Mouse (Mus musculus) midbrain, postnatal 0 days (tissue): ENCODE measurements around the gene Gmppa. TPM values are rescaled to one million over a fixed set of nuclear protein-coding genes. Genes with fewer than 3 reads are reported as not detected.

Experiments used
- ATAC-seq: fragments of 200-750 bp; cut with Nextera tagmentation; 2 replicates; pipeline ENCODE4 v1.8.0; 2017; ENCODE audit warnings: moderate number of reproducible peaks, mild to moderate bottlenecking, moderate TSS enrichment, moderate library complexity; ENCODE audit not compliant: low FRiP score
- DNase-seq: peaks from one replicate; pipeline ENCODE4 v3.0.0-alpha.2; 2015; ENCODE audit warnings: low spot score
- H3K27ac ChIP-seq: fragments of 300-500 bp; sonication (generic); 2 replicates; pipeline ENCODE4 v1.5.1; 2014; ENCODE audit warnings: low read depth, mild to moderate bottlenecking, low read length, mixed read lengths
- H3K27me3 ChIP-seq: fragments of 300-500 bp; sonication (generic); 2 replicates; pipeline ENCODE4 v1.6.1; 2014; ENCODE audit warnings: low read length, control low read depth, mixed read lengths; ENCODE audit not compliant: insufficient read depth
- H3K36me3 ChIP-seq: fragments of 300-500 bp; sonication (generic); 2 replicates; pipeline ENCODE4 v1.6.1; 2014; ENCODE audit warnings: low read length, control low read depth, mixed read lengths; ENCODE audit not compliant: insufficient read depth
- H3K4me1 ChIP-seq: fragments of 300-500 bp; sonication (generic); 2 replicates; pipeline ENCODE4 v1.6.1; 2014; ENCODE audit warnings: mild to moderate bottlenecking, control low read depth, antibody characterized with exemption, low read length, mixed read lengths; ENCODE audit not compliant: insufficient read depth
- H3K4me2 ChIP-seq: fragments of 300-500 bp; sonication (generic); 2 replicates; pipeline ENCODE4 v1.6.1; 2014; ENCODE audit warnings: low read depth, mild to moderate bottlenecking, low read length, mixed read lengths; ENCODE audit not compliant: poor library complexity, severe bottlenecking
- H3K4me3 ChIP-seq: fragments of 300-500 bp; sonication (generic); 2 replicates; pipeline ENCODE4 v1.5.1; 2014; ENCODE audit warnings: low read depth, mild to moderate bottlenecking, low read length, moderate library complexity
- H3K9ac ChIP-seq: fragments of 300-500 bp; sonication (generic); replicated peaks from 2 replicates; pipeline ENCODE4 v1.6.1; 2014; ENCODE audit warnings: mild to moderate bottlenecking, low read length, moderate library complexity, mixed read lengths; ENCODE audit not compliant: poor library complexity, severe bottlenecking
- H3K9me3 ChIP-seq: fragments of 300-500 bp; sonication (generic); 2 replicates; pipeline ENCODE4 v1.6.1; 2016; ENCODE audit warnings: low read length, control low read depth
- CTCF ChIP-seq: IDR thresholded peaks from 2 replicates; pipeline ENCODE4 v1.5.1; 2016; ENCODE audit warnings: antibody characterized with exemption, mild to moderate bottlenecking
- WGBS: fragments of 180-500 bp; shearing (Covaris S2); extraction: QIAGEN DNeasy Blood & Tissue Kit; methylation state at CpG from one replicate; pipeline ENCODE4 v1.1.7; 2014; 5-methylcytosine and 5-hydroxymethylcytosine counted together
- polyA plus RNA-seq: library from polyadenylated mRNA; unstranded; fragments of >200 nt; fragmentation: Nextera tagmentation; extraction: Ambion mirVana; gene quantifications from 2 replicates; pipeline ENCODE4 v1.2.1, GENCODE M21; 2015
- total RNA-seq: library from RNA; depleted of rRNA; stranded (reverse); fragments of >200 nt; gene quantifications from 2 replicates; pipeline ENCODE4 v1.2.3, GENCODE M21; 2014

Gmppa gene
- total and polyA plus RNA-seq, 2 experiments from 2014 or later = 67.4 to 77.1 TPM

GRCm38 (mm10) chr1:75478497-75478896 is 42.8 kb downstream of the Gmppa start:
- no peak for DNase-seq

GRCm38 (mm10) chr1:75478916-75479634 is 43.3 kb downstream of the Gmppa start, which contains the start of the genes Chpf and Tmem198:
Gene Chpf, minus strand, starts transcription at chr1:75479307.
Gene Tmem198, plus strand, starts transcription at chr1:75479532.
- ATAC-seq (peak; percentile 90), DNase-seq (peak; percentile 98)
- WGBS = under 1% methylated on average over 68 of the region's 76 CpGs
- Histone ChIP-seq H3K27ac (peak within 1 kb of the TSS; percentile 77), H3K27me3 (no peaks in the 10 kb centered on the region), H3K36me3 (peaks cover 41% of the 10 kb centered on the region), H3K4me3 (peak within 1 kb of the TSS; percentile 89), H3K9me3 (no peaks in the 10 kb centered on the region), H3K4me2 (peak within 1 kb of the TSS; percentile 85), H3K4me1 (0 out of 2 replicates have a peak, but pooled peaks cover 3% of the 10 kb centered on the region), H3K9ac (peak within 1 kb of the TSS; percentile 88)
- no peak for TF ChIP-seq CTCF

More at GRCm38 (mm10) chr1:75478497-75478896, 42.8 kb downstream of the Gmppa start:
- Histone ChIP-seq H3K4me1 (0 out of 2 replicates have a peak, but pooled peaks cover 3% of the 10 kb centered on the region), H3K9ac (peak overlapping the region; percentile 88), H3K4me3 (peak overlapping the region; percentile 89), H3K27ac (peak overlapping the region; percentile 77), H3K4me2 (peak overlapping the region; percentile 85), H3K27me3 (no peaks in the 10 kb centered on the region), H3K9me3 (no peaks in the 10 kb centered on the region), H3K36me3 (peaks cover 44% of the 10 kb centered on the region)
- 2% methylated on average over 16 of the region's 25 CpGs for WGBS
- ATAC-seq = no peak
- no peak for TF ChIP-seq CTCF

DNA sequence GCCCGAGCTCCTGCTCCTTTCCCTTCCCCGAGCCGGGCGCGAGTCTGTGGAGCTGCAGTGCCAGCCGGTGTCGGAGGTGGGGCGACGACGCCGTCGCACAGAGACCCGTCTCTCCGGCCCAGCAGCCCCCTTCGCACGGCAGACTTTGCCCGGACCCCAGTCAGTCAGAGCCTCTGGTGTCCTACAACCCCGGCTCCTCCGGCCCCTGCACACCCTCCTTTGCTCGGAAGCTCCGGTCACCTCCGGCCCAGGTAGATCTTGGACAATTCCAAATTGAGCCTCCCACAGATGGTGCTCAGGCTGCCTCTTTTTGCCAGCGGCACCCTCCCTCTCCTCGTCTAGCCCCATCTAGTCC is 43.9 kb downstream of the Gmppa start:
- 2% methylated on average over 24 of the region's 24 CpGs for WGBS
- peaks cover under 1% of the 10 kb centered on the region; the same call in 1 of the 2 replicates for H3K27me3 ChIP-seq
- H3K9ac ChIP-seq = peak overlapping the region; percentile 88
- ATAC-seq = no peak
- H3K36me3 ChIP-seq = peaks cover 43% of the 10 kb centered on the region
- H3K4me3 ChIP-seq = peak overlapping the region; percentile 89
- peak overlapping the region; percentile 85 for H3K4me2 ChIP-seq
- 0 out of 2 replicates have a peak, but pooled peaks cover 3% of the 10 kb centered on the region for H3K4me1 ChIP-seq
- no peak for TF ChIP-seq CTCF
- DNase-seq = no peak
- no peaks in the 10 kb centered on the region for H3K9me3 ChIP-seq
- H3K27ac ChIP-seq = peak overlapping the region; percentile 77

DNA sequence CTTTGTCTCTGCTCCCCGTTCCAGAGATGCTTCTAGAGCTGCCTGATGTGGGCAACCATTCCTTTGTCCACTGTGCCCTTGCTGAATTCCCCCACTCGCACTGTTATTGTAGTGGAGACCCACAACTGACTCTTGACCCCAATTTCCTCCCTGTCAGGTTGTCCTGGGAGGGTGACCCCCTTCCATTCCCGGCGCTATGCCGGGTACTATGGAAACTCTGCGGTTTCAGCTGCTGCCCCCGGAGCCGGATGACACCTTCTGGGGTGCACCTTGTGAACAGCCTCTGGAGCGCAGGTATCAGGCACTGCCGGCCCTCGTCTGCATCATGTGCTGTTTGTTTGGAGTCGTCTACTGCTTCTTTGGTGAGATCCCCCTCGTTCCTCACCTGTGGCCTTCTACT is 44.3 kb downstream of the Gmppa start:
- Histone ChIP-seq H3K27me3 (peaks cover 4% of the 10 kb centered on the region; the same call in 1 of the 2 replicates), H3K4me1 (0 out of 2 replicates have a peak, but pooled peaks cover 3% of the 10 kb centered on the region), H3K4me2 (peak overlapping the region; percentile 85), H3K4me3 (peak overlapping the region; percentile 89), H3K27ac (peak overlapping the region; percentile 77), H3K36me3 (peaks cover 43% of the 10 kb centered on the region), H3K9ac (peak overlapping the region; percentile 88), H3K9me3 (no peaks in the 10 kb centered on the region)
- WGBS = 16% methylated on average over 13 of the region's 13 CpGs
- DNase-seq = no peak
- ATAC-seq = no peak
- no peak for TF ChIP-seq CTCF

GRCm38 (mm10) chr1:75480735-75481134 is 45.0 kb downstream of the Gmppa start:
- no peak for DNase-seq
- TF ChIP-seq CTCF = no peak
- Histone ChIP-seq H3K9me3 (no peaks in the 10 kb centered on the region), H3K36me3 (peaks cover 43% of the 10 kb centered on the region), H3K9ac (peak overlapping the region; percentile 88), H3K27me3 (peaks cover 5% of the 10 kb centered on the region; the same call in 1 of the 2 replicates), H3K4me2 (peak overlapping the region; percentile 85), H3K4me1 (0 out of 2 replicates have a peak, but pooled peaks cover 3% of the 10 kb centered on the region), H3K27ac (no peak overlapping the region), H3K4me3 (peak overlapping the region; percentile 89)
- ATAC-seq = no peak
- WGBS = 83% methylated on average over 7 of the region's 7 CpGs

- peaks cover 38% of the 10 kb centered on the region for H3K36me3 ChIP-seq
These were observed 50.8 kb downstream of the Gmppa start for GRCm38 (mm10) chr1:75486561-75486960.

More at GRCm38 (mm10) chr1:75486561-75486960, 50.8 kb downstream of the Gmppa start:
- no peaks in the 10 kb centered on the region for H3K9me3 ChIP-seq
- H3K27me3 ChIP-seq = peaks cover 9% of the 10 kb centered on the region
- peak; percentile 17 for TF ChIP-seq CTCF
- ATAC-seq (peak; percentile 14; the same call in 1 of the 2 replicates), DNase-seq (no peak)
- H3K4me1 ChIP-seq = no peaks in the 10 kb centered on the region
- H3K27ac ChIP-seq = no peak overlapping the region
- 14% methylated on average over 24 of the region's 24 CpGs for WGBS
- peak overlapping the region; percentile 48 for H3K4me3 ChIP-seq
- peak overlapping the region; percentile 36; the same call in 1 of the 2 replicates for H3K9ac ChIP-seq
- peak overlapping the region; percentile 92 for H3K4me2 ChIP-seq
